Mouse (Mus musculus) midbrain, embryonic 13.5 days (tissue): ENCODE measurements around the gene Gm42715. TPM values are rescaled to one million over a fixed set of nuclear protein-coding genes. Genes with fewer than 3 reads are reported as not detected.
"Not testable (repeated sequence)": the region's sequence is repeated elsewhere in the genome, so short reads cannot be mapped to it uniquely, and the experiment has no call there.

Experiments
- ATAC-seq: fragments of 200-750 bp; cut with Nextera tagmentation; 2 replicates; pipeline ENCODE4 v1.8.0; 2017; ENCODE audit warnings: mild to moderate bottlenecking, moderate TSS enrichment, moderate library complexity
- H3K27ac ChIP-seq: fragments of 300-500 bp; sonication (generic); 2 replicates; pipeline ENCODE4 v1.5.1; 2015; ENCODE audit warnings: inconsistent platforms, mild to moderate bottlenecking, moderate library complexity
- H3K27me3 ChIP-seq: fragments of 300-500 bp; sonication (generic); 2 replicates; pipeline ENCODE4 v1.6.1; 2015; ENCODE audit warnings: mild to moderate bottlenecking, inconsistent platforms
- H3K36me3 ChIP-seq: fragments of 300-500 bp; sonication (generic); 2 replicates; pipeline ENCODE4 v1.6.1; 2015; ENCODE audit warnings: mild to moderate bottlenecking, inconsistent platforms
- H3K4me1 ChIP-seq: fragments of 300-500 bp; sonication (generic); replicated peaks from 2 replicates; pipeline ENCODE4 v1.6.1; 2015; ENCODE audit warnings: inconsistent platforms
- H3K4me2 ChIP-seq: fragments of 300-500 bp; sonication (generic); replicated peaks from 2 replicates; pipeline ENCODE4 v1.6.1; 2015; ENCODE audit warnings: moderate library complexity, mild to moderate bottlenecking, inconsistent platforms
- H3K4me3 ChIP-seq: fragments of 300-500 bp; sonication (generic); replicated peaks from 2 replicates; pipeline ENCODE4 v1.5.1; 2015; ENCODE audit warnings: mild to moderate bottlenecking, inconsistent platforms
- H3K9ac ChIP-seq: fragments of 300-500 bp; sonication (generic); replicated peaks from 2 replicates; pipeline ENCODE4 v1.6.1; 2015; ENCODE audit warnings: mild to moderate bottlenecking, inconsistent platforms
- H3K9me3 ChIP-seq: fragments of 300-500 bp; sonication (generic); 2 replicates; pipeline ENCODE4 v1.6.1; 2016; ENCODE audit warnings: mild to moderate bottlenecking, inconsistent platforms
- WGBS: fragments of 180-500 bp; shearing (Covaris S2); methylation state at CpG from one replicate; pipeline ENCODE4 v1.1.7; 2015; 5-methylcytosine and 5-hydroxymethylcytosine counted together
- polyA plus RNA-seq: library from polyadenylated mRNA; unstranded; fragments of >200 nt; fragmentation: Nextera tagmentation; extraction: Ambion mirVana; gene quantifications from 2 replicates; pipeline ENCODE4 v1.2.1, GENCODE M21; 2015

Gm42715 gene
- polyA plus RNA-seq, 1 experiment from 2014 or later = 21.0 TPM

- Histone ChIP-seq H3K27ac (peak overlapping the region; percentile 97), H3K9me3 (no peaks in the 10 kb centered on the region), H3K27me3 (no peaks in the 10 kb centered on the region), H3K4me3 (peak overlapping the region; percentile 100), H3K4me1 (peaks cover 38% of the 10 kb centered on the region), H3K36me3 (peaks cover 60% of the 10 kb centered on the region), H3K9ac (peak overlapping the region; percentile 98), H3K4me2 (peak overlapping the region; percentile 100)
- WGBS = under 1% methylated on average over 50 of the region's 50 CpGs
- ATAC-seq = peak; percentile 94
Measured at GRCm38 (mm10) chr7:127477687-127478634, 41.4 kb upstream of the Gm42715 start.

GRCm38 (mm10) chr7:127478635-127479317 lies 40.6 kb upstream of the Gm42715 start, which contains the start of gene Fbrs:
Fbrs (plus strand) TSS chr7:127479199.
- H3K9me3 ChIP-seq = no peaks in the 10 kb centered on the region
- peak within 1 kb of the TSS; percentile 100 for H3K4me2 ChIP-seq
- peak within 1 kb of the TSS; percentile 97 for H3K27ac ChIP-seq
- peak within 1 kb of the TSS; percentile 98 for H3K9ac ChIP-seq
- H3K36me3 ChIP-seq = peaks cover 62% of the 10 kb centered on the region
- WGBS = 0% methylated on average over 62 of the region's 62 CpGs
- no peaks in the 10 kb centered on the region for H3K27me3 ChIP-seq
- ATAC-seq = peak; percentile 83
- H3K4me1 ChIP-seq = peaks cover 34% of the 10 kb centered on the region
- peak within 1 kb of the TSS; percentile 100 for H3K4me3 ChIP-seq

- peak overlapping the region; percentile 98 for H3K9ac ChIP-seq
- no peaks in the 10 kb centered on the region for H3K27me3 ChIP-seq
- peak overlapping the region; percentile 100 for H3K4me2 ChIP-seq
- ATAC-seq = no peak
- peak overlapping the region; percentile 100 for H3K4me3 ChIP-seq
- peaks cover 34% of the 10 kb centered on the region for H3K4me1 ChIP-seq
- peaks cover 62% of the 10 kb centered on the region for H3K36me3 ChIP-seq
- peak overlapping the region; percentile 97 for H3K27ac ChIP-seq
- 5% methylated on average over 47 of the region's 48 CpGs for WGBS
- H3K9me3 ChIP-seq = no peaks in the 10 kb centered on the region
Measured at GRCm38 (mm10) chr7:127479318-127480225, 39.8 kb upstream of the Gm42715 start.

- H3K27ac ChIP-seq = no peak overlapping the region
- WGBS = 79% methylated on average over 2 of the region's 2 CpGs
- peak overlapping the region; percentile 100 for H3K4me2 ChIP-seq
- peak overlapping the region; percentile 100 for H3K4me3 ChIP-seq
- H3K27me3 ChIP-seq = no peaks in the 10 kb centered on the region
- peaks cover 34% of the 10 kb centered on the region for H3K4me1 ChIP-seq
- peaks cover 62% of the 10 kb centered on the region for H3K36me3 ChIP-seq
- ATAC-seq = no peak
- H3K9me3 ChIP-seq = no peaks in the 10 kb centered on the region
- H3K9ac ChIP-seq = peak overlapping the region; percentile 98
Measured at GRCm38 (mm10) chr7:127480321-127480720, 39.1 kb upstream of the Gm42715 start.

- WGBS = 77% methylated on average over 5 of the region's 5 CpGs
- Histone ChIP-seq H3K4me2 (no peak overlapping the region), H3K27me3 (no peaks in the 10 kb centered on the region), H3K9me3 (no peaks in the 10 kb centered on the region), H3K9ac (no peak overlapping the region), H3K4me3 (no peak overlapping the region), H3K4me1 (peaks cover 15% of the 10 kb centered on the region), H3K27ac (no peak overlapping the region), H3K36me3 (peaks cover 95% of the 10 kb centered on the region)
- no peak for ATAC-seq
Measured at GRCm38 (mm10) chr7:127485416-127485815, 34.0 kb upstream of the Gm42715 start.

GRCm38 (mm10) chr7:127488364-127488763 lies 31.0 kb upstream of the Gm42715 start:
- H3K4me3 ChIP-seq, H3K9me3 ChIP-seq, H3K4me2 ChIP-seq, H3K27me3 ChIP-seq, H3K27ac ChIP-seq, H3K9ac ChIP-seq, ATAC-seq, H3K4me1 ChIP-seq: not testable (repeated sequence)
- 90% methylated on average over 5 of the region's 5 CpGs for WGBS
- H3K36me3 ChIP-seq = peaks cover 89% of the 10 kb centered on the region

GRCm38 (mm10) chr7:127489982-127490381 lies 29.4 kb upstream of the Gm42715 start:
- Histone ChIP-seq H3K9me3 (no peaks in the 10 kb centered on the region), H3K27me3 (no peaks in the 10 kb centered on the region), H3K9ac (no peak overlapping the region), H3K36me3 (peaks cover 73% of the 10 kb centered on the region), H3K27ac (no peak overlapping the region), H3K4me2 (no peak overlapping the region), H3K4me1 (no peaks in the 10 kb centered on the region), H3K4me3 (no peak overlapping the region)
- ATAC-seq = no peak
- WGBS = 95% methylated on average over 7 of the region's 7 CpGs

- Histone ChIP-seq H3K36me3 (peaks cover 54% of the 10 kb centered on the region), H3K4me3 (no peak overlapping the region), H3K27ac (no peak overlapping the region), H3K9me3 (no peaks in the 10 kb centered on the region), H3K4me1 (no peaks in the 10 kb centered on the region), H3K9ac (no peak overlapping the region), H3K27me3 (no peaks in the 10 kb centered on the region), H3K4me2 (no peak overlapping the region)
- ATAC-seq = no peak
- 90% methylated on average over 3 of the region's 3 CpGs for WGBS
Measured at GRCm38 (mm10) chr7:127491846-127492245, 27.5 kb upstream of the Gm42715 start.

GRCm38 (mm10) chr7:127494648-127495047 lies 24.7 kb upstream of the Gm42715 start:
- Histone ChIP-seq H3K36me3 (peaks cover 29% of the 10 kb centered on the region), H3K9me3 (no peaks in the 10 kb centered on the region), H3K27ac (no peak overlapping the region), H3K27me3 (no peaks in the 10 kb centered on the region), H3K4me3 (no peak overlapping the region), H3K9ac (no peak overlapping the region), H3K4me1 (no peaks in the 10 kb centered on the region), H3K4me2 (no peak overlapping the region)
- no peak for ATAC-seq

GRCm38 (mm10) chr7:127497382-127497781 lies 22.0 kb upstream of the Gm42715 start:
- ATAC-seq = no peak
- Histone ChIP-seq H3K9me3 (no peaks in the 10 kb centered on the region), H3K27ac (no peak overlapping the region), H3K4me2 (no peak overlapping the region), H3K27me3 (no peaks in the 10 kb centered on the region), H3K36me3 (peaks cover 2% of the 10 kb centered on the region), H3K9ac (no peak overlapping the region), H3K4me1 (no peaks in the 10 kb centered on the region), H3K4me3 (no peak overlapping the region)
- WGBS = 87% methylated on average over 2 of the region's 2 CpGs

- Histone ChIP-seq H3K36me3 (no peaks in the 10 kb centered on the region), H3K9ac (no peak overlapping the region), H3K9me3 (no peaks in the 10 kb centered on the region), H3K27me3 (no peaks in the 10 kb centered on the region), H3K4me2 (no peak overlapping the region), H3K27ac (no peak overlapping the region), H3K4me1 (no peaks in the 10 kb centered on the region), H3K4me3 (no peak overlapping the region)
- 48% methylated on average over 3 of the region's 3 CpGs for WGBS
- ATAC-seq = no peak
Measured at GRCm38 (mm10) chr7:127498407-127498806, 21.0 kb upstream of the Gm42715 start.
